Mouse (Mus musculus) spleen, adult 2 months (tissue): ENCODE results near the gene Vps13d.

Experiments
- CTCF ChIP-seq: fragments of 200-500 bp; IDR thresholded peaks from 2 replicates; pipeline ENCODE4 v1.5.1; 2011; ENCODE audit warnings: mild to moderate bottlenecking, inconsistent platforms; ENCODE audit not compliant: insufficient read depth, insufficient read length, insufficient replicate concordance; ENCODE audit errors: extremely low read depth
- POLR2A ChIP-seq: fragments of 200-500 bp; IDR thresholded peaks from 2 replicates; pipeline ENCODE4 v1.6.1; 2011; ENCODE audit warnings: low read depth, low read length, inconsistent platforms

- no peak for TF ChIP-seq CTCF
- TF ChIP-seq POLR2A, result no peak
Observed at GRCm38 (mm10) chr4:145130772-145131171, 64.0 kb downstream of the Vps13d start.
